Mouse (Mus musculus): Measurements from ENCODE around the gene Cyp2u1. TPM values are rescaled to one million over a fixed set of nuclear protein-coding genes. Genes with fewer than 3 reads are reported as not detected.

The Cyp2u1 gene
- total and polyA plus RNA-seq, 2 experiments from 2014 or later: 21.4 to 47.2 TPM

DNA sequence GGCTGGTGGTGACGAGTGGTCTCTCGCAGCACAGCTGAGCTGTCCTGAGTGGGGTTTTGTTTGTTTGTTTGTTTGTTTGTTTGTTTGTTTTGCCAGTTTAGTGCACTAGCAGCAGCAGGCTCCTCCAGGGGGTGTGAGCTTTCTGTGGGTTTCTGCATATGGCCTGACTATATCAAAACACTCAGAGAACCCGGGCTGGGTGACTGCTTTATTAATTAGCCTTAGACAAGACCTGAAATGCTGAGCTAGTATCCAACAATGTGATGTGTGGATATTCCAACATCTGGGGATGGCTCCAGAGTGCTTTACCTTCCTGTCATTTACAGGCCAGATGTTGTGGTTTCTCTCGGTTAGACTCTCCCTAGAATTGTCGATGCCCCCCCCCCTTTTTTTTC is 290 bp upstream of the Cyp2u1 start:
- TF ChIP-seq CTCF (IDR thresholded peaks at IDR 0.05; ENCODE audit: low read depth) (no peak), EP300 (IDR thresholded peaks at IDR 0.05; ENCODE audit: low read depth) (no peak)
- DNase-seq (ENCODE audit: low spot score): no peak
- peak overlapping the region; percentile 73 for H3K4me3 ChIP-seq (ENCODE audit: low read depth, low read length)
- H3K9me3 ChIP-seq (replicated peaks; ENCODE audit: control insufficient read depth, low read length): no peaks in the 10 kb centered on the region
- ATAC-seq (ENCODE audit: insufficient read depth, low read depth): 0 out of 2 replicates have a peak, but pooled peaks have one; percentile 3
- no peaks in the 10 kb centered on the region for H3K36me3 ChIP-seq (replicated peaks; ENCODE audit: control insufficient read depth, insufficient read depth, low read length)
- H3K27ac ChIP-seq (ENCODE audit: low read depth): no peak overlapping the region
- peak overlapping the region; percentile 93 for H3K4me2 ChIP-seq (ENCODE audit: low read depth, low read length)
- 0 out of 2 replicates have a peak, but pooled peaks cover 4% of the 10 kb centered on the region for H3K4me1 ChIP-seq (ENCODE audit: control insufficient read depth, insufficient read depth)
- H3K27me3 ChIP-seq (ENCODE audit: control insufficient read depth, insufficient read depth, low read length): no peaks in the 10 kb centered on the region
- 21% methylated on average over 5 of the region's 5 CpGs for WGBS
- 0 out of 2 replicates have a peak overlapping the region, but pooled peaks have one; percentile 56 for H3K9ac ChIP-seq (replicated peaks; ENCODE audit: low read depth, low read length)

DNA sequence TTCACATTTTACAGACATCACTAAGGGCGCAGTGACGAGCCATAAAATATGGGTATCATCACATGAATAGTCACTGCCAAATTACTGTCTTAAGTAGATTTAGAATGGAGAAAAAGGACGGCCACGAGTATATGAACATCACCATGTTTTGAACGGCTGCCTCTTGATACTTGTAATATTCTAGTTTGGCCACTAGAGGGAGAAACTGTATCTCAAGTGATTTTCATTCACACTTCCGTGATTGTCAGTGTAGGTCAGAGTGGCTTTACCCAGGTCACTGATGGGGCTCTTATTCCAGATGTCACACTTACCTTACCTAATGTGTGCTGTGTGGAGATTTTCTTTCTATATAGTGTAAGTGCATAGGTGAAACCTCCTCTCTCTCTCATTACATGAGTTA is 3.1 kb downstream of the Cyp2u1 start:
- Histone ChIP-seq H3K4me2 (ENCODE audit: low read depth, low read length) (no peak overlapping the region), H3K27me3 (ENCODE audit: control insufficient read depth, insufficient read depth, low read length) (no peaks in the 10 kb centered on the region), H3K4me3 (ENCODE audit: low read depth, low read length) (no peak overlapping the region), H3K27ac (ENCODE audit: low read depth) (no peak overlapping the region), H3K4me1 (ENCODE audit: control insufficient read depth, insufficient read depth) (peaks cover 14% of the 10 kb centered on the region), H3K9ac (replicated peaks; ENCODE audit: low read depth, low read length) (no peak overlapping the region), H3K36me3 (replicated peaks; ENCODE audit: control insufficient read depth, insufficient read depth, low read length) (peaks cover 10% of the 10 kb centered on the region; the same call in 1 of the 2 replicates), H3K9me3 (replicated peaks; ENCODE audit: control insufficient read depth, low read length) (no peaks in the 10 kb centered on the region)
- peak; percentile 74 for TF ChIP-seq CTCF (IDR thresholded peaks at IDR 0.05; ENCODE audit: low read depth)
- TF ChIP-seq EP300 (IDR thresholded peaks at IDR 0.05; ENCODE audit: low read depth): no peak
- DNase-seq (ENCODE audit: low spot score): peak; percentile 51
- 8% methylated on average over 6 of the region's 6 CpGs for WGBS
- no peak for ATAC-seq (ENCODE audit: insufficient read depth, low read depth)

DNA sequence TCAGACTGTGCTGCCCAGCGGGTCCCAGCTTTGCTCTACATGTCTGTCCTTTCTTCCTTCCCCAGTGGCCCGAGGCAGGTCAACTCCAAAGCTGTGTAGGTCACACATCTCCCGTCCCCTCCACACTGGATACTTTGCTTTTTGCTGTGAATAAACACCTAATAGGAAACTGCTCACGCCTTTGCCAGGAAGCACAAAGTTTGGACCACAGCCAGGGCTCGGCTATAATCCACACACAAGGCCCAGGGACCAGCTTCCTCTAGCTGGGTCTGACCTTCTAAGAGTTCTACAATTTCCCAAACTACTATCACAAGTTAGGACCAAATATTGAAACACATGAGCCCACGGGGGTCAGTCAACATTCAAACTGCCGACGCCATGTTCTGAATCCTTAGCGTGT is 3.9 kb downstream of the Cyp2u1 start:
- no peak for DNase-seq (ENCODE audit: low spot score)
- ATAC-seq (ENCODE audit: insufficient read depth, low read depth): no peak
- H3K9me3 ChIP-seq (replicated peaks; ENCODE audit: control insufficient read depth, low read length): no peaks in the 10 kb centered on the region
- no peaks in the 10 kb centered on the region for H3K27me3 ChIP-seq (ENCODE audit: control insufficient read depth, insufficient read depth, low read length)
- no peak overlapping the region for H3K9ac ChIP-seq (replicated peaks; ENCODE audit: low read depth, low read length)
- H3K27ac ChIP-seq (ENCODE audit: low read depth): no peak overlapping the region
- H3K4me1 ChIP-seq (ENCODE audit: control insufficient read depth, insufficient read depth): peaks cover 15% of the 10 kb centered on the region
- H3K4me3 ChIP-seq (ENCODE audit: low read depth, low read length): no peak overlapping the region
- peaks cover 10% of the 10 kb centered on the region; the same call in 1 of the 2 replicates for H3K36me3 ChIP-seq (replicated peaks; ENCODE audit: control insufficient read depth, insufficient read depth, low read length)
- no peak overlapping the region for H3K4me2 ChIP-seq (ENCODE audit: low read depth, low read length)
- WGBS: 72% methylated on average over 9 of the region's 9 CpGs
- TF ChIP-seq EP300 (IDR thresholded peaks at IDR 0.05; ENCODE audit: low read depth): no peak
- no peak for TF ChIP-seq CTCF (IDR thresholded peaks at IDR 0.05; ENCODE audit: low read depth)

- no peak for TF ChIP-seq CTCF (IDR thresholded peaks at IDR 0.05; ENCODE audit: low read depth)
- no peak for TF ChIP-seq EP300 (IDR thresholded peaks at IDR 0.05; ENCODE audit: low read depth)
- Histone ChIP-seq H3K9me3 (replicated peaks; ENCODE audit: control insufficient read depth, low read length) (no peaks in the 10 kb centered on the region), H3K4me2 (ENCODE audit: low read depth, low read length) (no peak overlapping the region), H3K36me3 (replicated peaks; ENCODE audit: control insufficient read depth, insufficient read depth, low read length) (peaks cover 10% of the 10 kb centered on the region; the same call in 1 of the 2 replicates), H3K9ac (replicated peaks; ENCODE audit: low read depth, low read length) (no peak overlapping the region), H3K4me1 (ENCODE audit: control insufficient read depth, insufficient read depth) (peaks cover 14% of the 10 kb centered on the region), H3K4me3 (ENCODE audit: low read depth, low read length) (no peak overlapping the region), H3K27me3 (ENCODE audit: control insufficient read depth, insufficient read depth, low read length) (no peaks in the 10 kb centered on the region), H3K27ac (ENCODE audit: low read depth) (no peak overlapping the region)
- ATAC-seq (ENCODE audit: insufficient read depth, low read depth) (no peak), DNase-seq (ENCODE audit: low spot score) (no peak)
- WGBS: 71% methylated on average over 7 of the region's 7 CpGs
Observed at GRCm38 (mm10) chr3:131296893-131297292, 6.1 kb downstream of the Cyp2u1 start.

- DNase-seq (ENCODE audit: low spot score) (peak; percentile 58), ATAC-seq (ENCODE audit: insufficient read depth, low read depth) (peak; percentile 87)
- no peaks in the 10 kb centered on the region for H3K27me3 ChIP-seq (ENCODE audit: control insufficient read depth, insufficient read depth, low read length)
- H3K4me1 ChIP-seq (ENCODE audit: control insufficient read depth, insufficient read depth): peaks cover 11% of the 10 kb centered on the region
- H3K9me3 ChIP-seq (replicated peaks; ENCODE audit: control insufficient read depth, low read length): no peaks in the 10 kb centered on the region
- H3K36me3 ChIP-seq (replicated peaks; ENCODE audit: control insufficient read depth, insufficient read depth, low read length): peaks cover 22% of the 10 kb centered on the region; the same call in 1 of the 2 replicates
- WGBS: 39% methylated on average over 12 of the region's 12 CpGs
- no peak overlapping the region for H3K9ac ChIP-seq (replicated peaks; ENCODE audit: low read depth, low read length)
- TF ChIP-seq CTCF (IDR thresholded peaks at IDR 0.05; ENCODE audit: low read depth) (no peak), EP300 (IDR thresholded peaks at IDR 0.05; ENCODE audit: low read depth) (no peak)
- H3K27ac ChIP-seq (ENCODE audit: low read depth): peak overlapping the region; percentile 57; the same call in 1 of the 2 replicates
- peak overlapping the region; percentile 15; the same call in 1 of the 2 replicates for H3K4me2 ChIP-seq (ENCODE audit: low read depth, low read length)
- H3K4me3 ChIP-seq (ENCODE audit: low read depth, low read length): no peak overlapping the region
Observed at GRCm38 (mm10) chr3:131295513-131296200, 7.4 kb downstream of the Cyp2u1 start.
